Mouse (Mus musculus): ENCODE measurements around the gene Itpk1. TPM values are rescaled to one million over a fixed set of nuclear protein-coding genes. Genes with fewer than 3 reads are reported as not detected.
"Not testable (repeated sequence)": the region's sequence is repeated elsewhere in the genome, so short reads cannot be mapped to it uniquely, and the experiment has no call there.

The Itpk1 gene
- total RNA-seq, 4 experiments from 2014 or later: 5.7 to 10.4 (median 8.2) TPM

DNA sequence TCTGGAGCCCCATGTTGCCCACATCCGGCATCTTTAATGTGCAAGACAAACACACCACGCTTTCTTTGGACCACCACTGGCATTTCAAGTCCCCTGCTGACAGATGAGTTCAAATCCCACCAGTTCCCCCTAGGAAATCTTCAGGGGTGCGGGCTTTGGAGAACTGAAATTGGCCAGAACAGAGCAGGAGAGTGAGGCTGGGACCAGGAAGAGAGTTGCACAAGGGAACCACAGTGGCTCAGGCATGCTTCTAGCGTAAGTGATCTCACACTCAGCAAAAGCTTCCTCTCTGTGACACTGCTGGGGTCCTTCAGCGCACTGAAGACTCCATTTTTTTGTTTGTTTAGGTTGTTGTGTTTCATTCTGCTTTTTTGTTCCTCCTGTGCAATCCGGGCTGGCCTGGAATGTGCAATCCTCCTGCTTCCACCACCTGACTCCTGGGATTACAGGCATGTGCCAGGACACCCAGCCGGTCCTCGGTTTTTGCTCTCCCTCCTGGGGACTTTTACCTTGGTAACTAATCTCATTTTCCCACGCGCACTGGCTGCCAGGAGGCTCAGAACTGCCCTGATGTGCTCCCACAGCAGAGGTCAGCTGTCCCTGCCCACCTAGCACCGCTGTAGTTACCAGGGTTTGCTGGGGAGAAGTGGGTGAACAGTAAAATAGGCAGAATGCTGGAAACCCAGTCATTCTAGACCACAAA, 41.2 kb downstream of the Itpk1 start:
- no peak for DNase-seq (ENCODE audit: low spot score in 2 of 2)

DNA sequence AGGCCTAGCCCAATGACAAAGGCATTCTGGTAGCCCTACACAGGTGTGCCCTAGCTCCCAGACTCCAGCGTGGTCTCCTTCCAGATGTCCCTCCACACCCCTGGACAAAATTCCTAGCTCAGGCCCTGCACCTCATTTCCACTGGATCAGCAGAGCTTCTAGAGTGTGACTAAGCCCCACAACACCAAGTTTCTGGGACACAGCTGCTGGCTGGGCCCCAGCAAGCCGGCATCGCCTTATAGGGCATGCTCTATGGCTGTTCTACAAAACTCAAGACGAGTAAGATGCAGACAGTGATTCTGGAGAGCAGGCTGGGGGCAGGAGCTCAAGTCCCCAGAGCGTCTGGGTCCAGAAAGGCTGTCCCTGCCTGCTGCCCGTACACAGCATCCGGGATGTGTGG, 43.0 kb downstream of the Itpk1 start:
- DNase-seq (ENCODE audit: low spot score in 2 of 2): peak in 1 of 2 experiments; percentile 54

DNA sequence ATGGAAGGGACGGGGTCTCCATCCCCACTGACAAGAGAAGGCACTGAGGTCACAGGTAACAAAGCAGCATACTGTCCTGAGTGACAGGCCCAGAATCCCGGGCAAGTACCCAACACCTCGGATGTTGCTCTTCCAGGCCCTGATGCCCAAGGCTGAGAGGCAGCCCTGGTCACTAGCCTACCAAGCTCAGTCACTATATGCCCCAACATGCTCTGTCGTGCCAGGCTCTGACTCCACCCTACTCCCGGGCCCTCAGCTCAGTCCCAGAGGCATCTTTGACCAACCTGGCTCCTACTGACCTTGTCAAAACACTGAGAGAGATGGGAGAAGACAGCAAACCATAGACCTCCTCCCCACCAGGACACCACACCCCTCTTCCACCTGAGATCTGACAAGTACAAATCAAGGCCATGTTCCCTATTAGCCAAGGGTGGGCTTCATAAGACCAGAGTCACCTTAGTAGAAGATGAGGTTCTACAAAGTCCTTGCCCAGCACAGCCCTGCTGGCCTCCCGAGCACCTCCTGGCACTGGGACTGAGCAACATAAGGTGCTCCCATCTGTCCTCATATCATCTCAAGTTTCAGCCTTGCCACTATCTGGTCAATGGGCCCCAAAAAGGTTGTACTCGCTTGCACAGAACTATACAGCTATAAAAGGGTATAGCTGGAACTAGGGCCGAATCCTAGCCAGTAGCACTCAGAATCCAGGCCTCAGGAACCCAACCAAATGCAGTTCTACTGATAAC, 43.7 kb downstream of the Itpk1 start:
- DNase-seq (ENCODE audit: low spot score in 2 of 2): no peak

DNA sequence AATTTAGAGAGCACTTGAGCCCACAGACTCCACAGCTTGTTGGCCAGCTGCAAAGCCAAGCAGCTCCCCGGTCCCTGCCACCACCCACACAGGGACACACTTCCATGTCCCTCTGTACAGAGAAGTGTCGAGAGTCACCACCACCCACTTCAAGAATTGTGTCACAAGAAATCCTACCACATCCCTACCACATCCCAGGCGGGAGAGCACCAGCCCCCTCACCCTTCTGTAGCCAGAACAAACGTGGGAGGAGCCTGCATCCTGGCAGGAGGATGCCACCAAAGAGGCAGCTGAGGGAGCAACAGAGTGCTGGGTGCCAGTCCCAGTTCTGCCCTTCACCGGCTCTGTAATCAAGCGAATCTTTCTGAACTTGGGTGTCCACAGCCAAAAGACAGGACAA, 51.7 kb downstream of the Itpk1 start:
- DNase-seq (ENCODE audit: low spot score in 2 of 2): no peak

DNA sequence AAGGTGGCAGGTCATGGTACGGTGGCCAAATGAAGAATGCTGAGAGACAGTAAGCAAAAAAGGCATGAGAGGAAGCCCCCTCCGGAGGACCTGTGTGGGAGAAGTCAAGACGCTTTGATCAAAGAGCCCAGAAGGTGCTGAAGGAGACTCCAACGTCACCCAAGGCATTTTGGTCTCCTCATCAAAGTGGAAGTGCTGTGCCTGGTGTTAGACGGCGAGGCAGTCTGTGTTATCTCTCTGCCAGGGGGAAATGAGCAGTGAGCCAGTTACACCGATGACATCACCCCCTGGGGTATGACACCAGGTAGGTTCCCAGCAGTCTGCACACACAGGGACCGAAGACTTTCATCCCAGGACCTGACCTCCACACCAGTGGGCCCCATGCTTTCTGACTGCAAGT, 52.3 kb downstream of the Itpk1 start:
- no peak for DNase-seq (ENCODE audit: low spot score in 2 of 2)

DNA sequence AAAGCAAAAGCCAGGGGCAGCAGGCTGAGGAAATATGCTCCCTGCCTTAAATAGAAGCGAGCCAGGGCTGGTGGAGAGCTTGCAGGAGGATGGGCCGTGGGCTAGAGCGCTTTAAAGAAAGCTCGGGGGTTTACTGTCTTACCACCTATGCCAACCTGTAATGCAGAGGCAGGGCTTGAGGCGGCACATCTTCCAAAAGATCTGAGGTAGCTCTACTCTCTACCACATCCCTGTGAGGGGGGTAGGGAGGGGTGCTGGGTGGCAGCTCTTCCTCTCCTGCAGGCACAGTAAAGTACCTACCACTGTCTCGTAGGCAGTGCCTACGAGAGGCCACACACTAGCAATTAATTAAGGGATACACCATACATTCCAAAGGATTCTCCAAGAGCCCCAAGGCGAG, 52.9 kb downstream of the Itpk1 start:
- no peak for DNase-seq (ENCODE audit: low spot score in 2 of 2)

DNA sequence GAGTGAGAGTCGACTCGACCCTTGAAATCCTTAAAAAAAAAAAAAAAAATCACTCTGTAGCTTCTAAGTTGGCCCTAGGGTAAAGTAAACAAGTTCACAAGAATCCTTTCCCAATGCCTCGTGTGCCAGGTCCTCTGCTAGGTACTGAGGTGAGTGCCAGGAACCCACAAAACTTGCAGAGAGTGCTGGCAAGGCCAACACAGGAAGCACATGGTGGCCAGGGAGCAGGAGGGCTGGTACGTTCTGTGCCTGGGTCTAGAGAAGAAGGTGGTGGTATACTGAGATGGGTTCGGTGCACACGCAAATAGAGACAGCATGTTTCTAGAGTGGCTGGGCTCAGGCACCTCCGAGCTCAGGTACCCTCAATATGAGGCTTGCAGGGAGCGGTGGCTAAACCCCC, 53.3 kb downstream of the Itpk1 start:
- no peak for DNase-seq (ENCODE audit: low spot score in 2 of 2)

DNA sequence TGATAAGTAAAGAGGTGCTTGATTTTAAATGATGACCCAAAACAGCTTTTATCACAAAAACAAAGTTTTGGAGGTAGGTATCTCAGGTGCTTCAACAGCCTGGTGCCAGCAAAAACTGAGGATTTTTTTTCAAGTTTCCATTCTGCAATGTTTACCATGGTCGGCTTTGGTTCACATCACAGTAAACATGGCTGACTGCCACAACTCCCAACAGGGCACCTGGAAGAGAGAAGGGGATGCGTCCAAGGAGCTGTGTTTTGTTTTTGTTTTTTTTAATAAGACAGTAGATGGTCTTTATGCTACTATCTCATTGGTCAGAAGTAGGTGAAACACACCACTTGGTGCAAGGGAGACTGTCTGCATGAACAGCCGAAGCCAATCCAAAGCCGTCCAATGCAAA, 54.1 kb downstream of the Itpk1 start:
- DNase-seq (ENCODE audit: low spot score in 2 of 2): no peak

DNA sequence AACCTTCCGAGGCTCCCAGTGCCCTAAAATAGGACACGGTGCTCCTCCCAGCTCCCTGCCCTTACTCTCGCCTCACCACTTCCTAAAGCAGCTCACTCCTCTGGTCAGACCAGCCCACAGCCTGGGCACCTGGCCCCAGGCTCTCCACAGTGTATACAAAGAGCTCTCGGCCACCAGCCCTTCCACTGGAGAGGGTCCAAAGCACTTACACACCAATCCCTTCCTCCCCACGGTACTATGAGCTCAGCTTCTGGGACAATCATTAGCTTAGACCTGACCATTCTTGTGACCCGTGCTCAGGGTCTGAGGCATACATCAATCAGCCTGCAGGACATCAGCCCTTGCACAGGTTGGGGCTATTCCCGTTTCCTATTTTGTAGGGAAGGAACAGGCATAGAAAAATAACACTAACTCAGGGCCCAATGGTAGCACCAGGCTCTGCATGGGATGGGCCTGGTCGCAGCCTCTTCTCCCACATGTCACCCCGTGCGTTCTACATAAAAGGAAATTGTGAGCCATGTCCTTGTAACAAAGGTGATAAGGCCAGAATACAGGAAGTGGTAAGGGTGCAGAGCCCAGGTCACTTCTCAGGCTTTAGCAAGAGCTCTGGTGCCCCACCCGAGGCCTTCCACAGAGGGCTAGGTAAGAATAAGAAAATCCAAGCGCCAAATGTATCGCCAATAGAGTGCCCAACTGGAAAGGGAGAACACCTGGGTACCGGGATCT, 56.7 kb downstream of the Itpk1 start:
- DNase-seq (ENCODE audit: low spot score in 2 of 2): no peak

DNA sequence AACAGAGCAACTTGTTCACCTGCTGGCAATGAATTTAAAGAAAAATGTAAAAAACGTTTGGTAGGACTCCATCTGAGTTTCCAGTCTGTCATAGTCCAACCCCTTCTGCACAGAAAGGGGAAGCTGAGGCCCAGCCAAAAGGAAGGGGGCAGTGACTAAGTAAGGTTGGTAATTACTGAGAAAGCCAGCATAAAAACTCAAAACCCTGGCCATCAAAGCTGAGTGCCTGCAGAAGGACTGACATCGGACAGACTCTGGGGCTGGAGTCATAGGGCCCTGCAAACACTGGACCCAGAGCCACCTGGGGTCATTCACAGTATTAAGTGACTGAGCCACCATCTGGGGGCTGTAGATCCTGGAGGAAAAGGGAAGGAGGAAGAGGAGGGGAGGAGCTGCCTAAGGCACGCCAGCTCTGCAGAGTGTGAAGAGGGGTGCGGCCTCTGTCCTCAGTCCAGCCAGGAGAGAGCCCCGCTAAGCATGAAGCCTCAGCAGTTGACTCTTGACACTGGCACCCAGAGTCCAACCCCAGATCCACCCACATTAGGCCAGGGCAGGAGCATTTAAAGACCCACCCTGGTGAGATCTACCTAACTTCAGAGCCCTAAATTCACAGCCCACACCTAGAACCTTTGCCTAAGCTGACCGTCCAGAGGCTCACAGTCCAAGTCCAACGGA, 58.0 kb downstream of the Itpk1 start:
- no peak for DNase-seq (ENCODE audit: low spot score in 2 of 2)

DNA sequence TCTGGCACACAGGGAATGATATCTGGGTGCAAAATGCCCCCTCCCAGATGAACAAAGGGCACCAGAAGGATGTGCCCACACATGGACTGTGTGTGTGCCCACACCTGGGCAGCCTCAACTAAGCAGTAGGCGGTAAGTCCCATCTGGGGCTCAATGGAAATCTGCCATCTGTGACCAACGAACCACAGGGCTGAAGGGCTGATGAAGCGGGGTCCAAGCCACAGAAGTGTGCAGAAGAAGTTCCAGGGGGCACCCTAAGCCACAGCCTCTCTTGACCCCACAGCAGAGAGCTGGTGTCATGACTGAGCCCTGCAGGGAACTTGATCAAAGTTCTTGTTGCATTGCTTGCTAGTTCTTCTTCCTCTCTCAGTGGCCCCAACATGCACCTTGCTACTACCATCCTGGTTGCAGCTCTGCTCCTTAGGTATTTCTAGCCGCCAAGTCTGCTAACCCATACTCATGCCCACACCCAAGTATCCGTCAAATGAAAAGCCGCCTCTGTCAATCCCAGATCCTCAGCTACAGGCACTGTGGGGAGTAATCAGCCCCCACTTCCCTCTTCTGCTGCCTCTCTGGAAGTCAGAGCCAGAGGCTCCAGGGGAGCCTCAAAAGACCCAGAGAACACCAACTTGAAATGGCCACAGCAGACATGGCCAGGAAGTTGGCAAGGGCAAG, 58.7 kb downstream of the Itpk1 start:
- no peak for DNase-seq (ENCODE audit: low spot score in 2 of 2)

DNA sequence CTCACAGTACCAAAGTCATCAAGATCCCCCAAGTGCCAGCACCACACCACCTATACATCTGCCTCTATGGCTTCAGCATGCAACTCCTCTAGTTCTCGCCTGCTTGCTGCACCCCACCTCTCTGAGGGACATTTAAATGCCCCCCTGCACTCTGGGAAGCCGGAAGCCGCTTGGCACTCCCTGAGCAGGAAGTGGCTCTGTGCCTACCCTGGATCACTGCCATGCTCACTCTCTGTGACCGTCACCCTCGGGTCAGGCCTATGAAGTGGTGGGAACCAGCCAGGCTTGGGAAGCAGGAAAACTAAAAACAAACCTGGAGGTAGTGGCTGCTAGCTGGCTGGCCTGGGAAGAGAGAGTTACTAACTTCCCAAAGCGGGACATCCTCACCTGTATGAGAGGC, 61.4 kb downstream of the Itpk1 start:
- no peak for DNase-seq (ENCODE audit: low spot score in 2 of 2)

DNA sequence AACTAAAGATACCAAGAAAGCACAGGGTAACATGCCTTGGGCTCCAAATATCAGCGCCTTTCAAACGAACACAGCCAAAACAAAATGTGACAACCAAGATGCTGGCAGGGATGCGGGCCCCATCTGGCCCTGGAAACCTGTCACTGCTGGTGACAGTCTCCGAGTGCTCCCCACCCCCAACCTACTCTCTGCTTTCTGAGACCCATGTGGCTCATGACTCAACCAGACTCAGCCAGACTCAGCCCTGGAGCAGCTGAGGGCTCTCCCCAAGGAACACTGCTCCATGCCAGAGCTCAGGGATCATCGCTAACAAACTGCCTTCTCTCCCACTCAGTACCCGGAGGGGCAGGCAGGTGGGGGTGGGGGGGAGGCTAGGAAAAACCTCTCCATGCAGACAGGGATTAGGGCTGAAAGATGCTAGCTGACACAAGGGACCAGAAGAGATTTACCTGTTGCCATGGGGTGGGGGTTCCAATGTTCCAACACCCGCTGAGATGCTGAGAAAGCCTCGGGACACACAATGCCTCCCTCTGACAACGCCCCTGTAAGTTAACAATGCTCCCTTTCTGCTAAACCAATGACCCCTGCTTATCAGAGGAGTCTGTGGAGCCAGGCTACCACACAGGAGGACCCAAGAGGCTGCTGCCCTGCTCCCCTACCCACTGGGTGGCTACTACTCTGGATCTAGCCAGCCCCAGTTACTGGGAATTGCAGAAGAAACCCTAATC, 64.1 kb downstream of the Itpk1 start:
- DNase-seq (ENCODE audit: low spot score in 2 of 2): no peak

DNA sequence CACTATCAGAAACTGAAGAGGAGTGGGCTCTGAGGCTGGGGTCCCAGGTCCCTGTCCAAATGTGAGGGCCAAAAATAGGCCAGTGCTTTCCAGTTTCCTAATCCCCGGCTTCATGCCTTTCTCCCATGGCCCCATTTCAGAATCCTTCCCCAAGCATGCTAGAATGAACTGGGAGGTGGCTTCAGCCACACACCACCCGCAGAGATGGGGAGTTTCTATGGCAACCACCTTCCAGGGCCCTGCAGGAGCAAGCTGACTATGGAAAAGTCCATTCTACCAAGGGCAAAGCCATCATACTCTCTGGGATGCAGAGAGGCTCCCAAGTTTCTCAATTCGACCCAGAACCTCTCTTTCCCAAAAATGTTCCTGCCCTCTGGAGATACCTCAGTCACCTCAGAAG, 65.9 kb downstream of the Itpk1 start:
- no peak for DNase-seq (ENCODE audit: low spot score in 2 of 2)

DNA sequence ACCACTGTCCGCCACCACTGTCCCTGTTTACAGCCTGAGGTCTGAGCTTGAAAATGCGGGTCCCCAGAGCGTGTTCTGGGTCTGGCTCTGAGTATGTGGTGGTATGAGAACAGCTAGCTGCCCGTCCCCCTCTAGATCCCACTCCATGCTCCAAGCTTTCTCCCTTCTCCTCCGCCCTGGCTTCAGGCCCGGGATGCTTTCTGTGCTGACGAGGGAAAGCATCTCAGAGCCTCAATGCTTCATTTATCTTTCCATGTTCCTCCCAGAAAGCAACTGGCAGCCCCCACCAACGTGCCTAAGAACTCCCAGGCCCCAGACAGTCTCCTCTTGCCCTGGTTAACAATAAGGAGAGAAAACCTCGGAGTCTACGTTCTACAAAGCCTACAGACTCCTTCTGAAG, 67.5 kb downstream of the Itpk1 start:
- no peak for DNase-seq (ENCODE audit: low spot score in 2 of 2)

DNA sequence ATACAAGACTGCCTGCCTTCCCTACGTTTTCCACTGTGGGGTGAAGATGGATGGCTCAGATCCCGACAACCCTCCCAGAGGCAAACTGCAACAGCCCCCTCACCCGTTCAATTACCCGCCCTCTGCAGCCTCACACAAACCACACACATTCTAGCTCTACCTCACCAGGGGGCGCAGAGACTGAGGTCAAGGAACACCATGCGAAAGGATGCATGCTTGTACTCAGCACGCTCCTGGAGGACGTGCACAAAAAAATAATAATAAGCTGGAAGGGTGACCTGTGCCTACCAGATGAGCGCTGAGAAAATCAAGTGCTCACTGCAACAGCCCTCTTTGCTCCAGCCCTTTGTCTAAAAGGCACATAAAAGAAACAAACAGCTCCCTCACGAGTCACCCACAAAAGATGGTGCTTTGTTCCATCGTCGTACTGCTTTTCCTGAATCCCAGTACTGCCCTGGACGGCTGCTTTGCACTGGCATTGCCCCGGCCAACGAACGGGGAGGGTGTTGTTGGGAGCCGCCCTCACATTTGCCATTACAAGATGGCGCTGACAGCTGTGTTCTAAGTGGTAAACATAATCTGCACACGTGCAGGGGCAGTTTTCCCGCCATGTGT, 70.2 kb downstream of the Itpk1 start:
- DNase-seq (ENCODE audit: low spot score in 2 of 2): no peak

DNA sequence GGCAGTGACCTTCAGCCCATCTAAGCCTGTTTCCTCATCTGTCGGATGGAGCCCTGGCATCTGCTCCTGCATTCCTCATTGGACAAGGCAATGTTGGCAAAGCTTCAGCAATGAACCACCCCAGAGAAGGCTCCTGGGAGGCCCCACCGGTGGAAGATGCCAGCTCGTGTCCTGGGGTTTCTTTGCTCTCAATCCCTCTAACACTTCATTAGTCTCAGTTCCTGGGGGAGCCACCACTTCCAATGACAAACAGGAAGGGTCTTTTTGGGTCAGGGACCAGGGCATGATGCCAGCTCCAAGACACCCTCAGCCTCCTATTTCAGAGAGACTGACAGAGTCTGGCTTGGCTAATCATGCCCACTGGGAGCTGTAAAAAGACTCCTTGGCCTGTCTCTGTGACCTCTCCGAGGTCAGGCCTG, 71.6 kb downstream of the Itpk1 start:
- DNase-seq (ENCODE audit: low spot score in 2 of 2): peak in 1 of 2 experiments; percentile 27

DNA sequence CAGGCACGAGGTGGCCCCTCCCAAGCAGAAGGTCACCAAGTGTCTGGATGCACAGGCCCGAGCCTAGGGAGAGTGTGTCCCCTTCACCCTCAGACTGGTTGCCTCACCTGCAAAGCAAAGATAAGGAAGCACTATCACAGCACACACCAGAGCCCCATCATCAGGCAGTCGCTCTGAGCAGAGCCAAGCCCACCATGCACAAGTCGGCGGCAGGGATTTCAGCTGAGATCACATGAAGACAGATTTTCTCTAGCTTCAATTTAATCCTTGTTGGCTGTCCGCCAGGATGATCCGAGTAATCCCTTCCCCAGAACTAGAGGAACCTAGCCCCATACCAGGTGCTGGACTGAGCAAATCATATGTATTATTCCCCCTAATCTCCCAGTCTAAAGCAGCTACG, 73.0 kb downstream of the Itpk1 start:
- no peak for DNase-seq (ENCODE audit: low spot score in 2 of 2)

DNA sequence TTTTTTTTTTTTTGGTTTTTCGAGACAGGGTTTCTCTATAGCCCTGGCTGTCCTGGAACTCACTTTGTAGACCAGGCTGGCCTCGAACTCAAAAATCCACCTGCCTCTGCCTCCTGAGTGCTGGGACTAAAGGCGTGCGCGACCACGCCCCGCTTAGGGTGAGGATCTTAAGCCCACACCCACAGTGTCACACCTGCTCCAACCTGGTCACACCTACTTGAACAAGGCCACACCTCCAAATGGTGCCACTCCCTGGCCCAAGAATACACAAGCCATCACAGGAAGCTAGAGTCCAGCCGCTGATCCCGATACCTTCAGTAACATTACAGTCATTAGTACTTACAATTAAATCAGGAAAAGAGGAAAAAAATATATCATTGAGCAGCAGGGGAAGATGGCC, 74.3 kb downstream of the Itpk1 start:
- DNase-seq (ENCODE audit: low spot score in 2 of 2): not testable (repeated sequence)

DNA sequence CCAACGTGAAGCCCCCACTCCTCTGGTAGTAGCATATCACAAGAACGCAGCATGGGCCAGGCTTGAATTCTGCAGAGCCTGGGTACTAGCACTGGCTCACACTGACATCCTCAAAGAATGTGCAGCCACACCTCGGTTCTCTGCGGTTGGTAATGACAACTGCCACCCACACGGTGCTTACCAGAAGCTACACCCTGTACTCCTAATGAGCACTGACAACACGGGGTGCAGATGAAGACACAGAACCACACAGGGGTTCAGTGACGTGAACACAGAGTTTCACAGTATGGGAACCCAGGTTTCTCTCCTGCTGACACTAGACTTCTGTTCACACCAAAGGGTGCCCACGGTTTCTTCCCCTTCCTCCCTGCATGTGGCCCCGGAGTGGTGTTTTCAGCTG, 76.5 kb downstream of the Itpk1 start:
- DNase-seq (ENCODE audit: low spot score in 2 of 2): no peak

Measured in gastrocnemius, adult 8-10 months (tissue).